Mouse (Mus musculus) MEL (cell line): ENCODE measurements around the gene Map1s. TPM values are rescaled to one million over a fixed set of nuclear protein-coding genes. Genes with fewer than 3 reads are reported as not detected.
A peak's percentile ranks its signal among the peaks of the same experiment; 100 is the strongest.

Experiments used
- DNase-seq: peaks from one replicate; pipeline ENCODE4 v3.0.0; 2011; ENCODE audit warnings: low read depth, low spot score
- H3K27ac ChIP-seq: 2 replicates; pipeline ENCODE4 v1.5.1; 2012; ENCODE audit warnings: low read depth, mild to moderate bottlenecking, control low read depth, low read length, moderate library complexity; ENCODE audit not compliant: control insufficient read depth
- H3K27me3 ChIP-seq, 2 experiments: fragments of 150-350 bp in 1 of 2; sonication (generic) in 1 of 2; 2 replicates each; pipeline ENCODE4 v1.6.1; 2012; ENCODE audit warnings: low read length in 2 of 2, mild to moderate bottlenecking in 2 of 2, improper control_type of control experiment in 1 of 2, moderate library complexity in 1 of 2; ENCODE audit not compliant: insufficient read depth in 2 of 2, control insufficient read depth in 1 of 2
- H3K36me3 ChIP-seq, 2 experiments: 2 replicates each; pipeline ENCODE4 v1.6.1; 2012 to 2014; ENCODE audit warnings: low read length in 2 of 2, improper control_type of control experiment in 1 of 2, inconsistent platforms in 1 of 2, mild to moderate bottlenecking in 1 of 2; ENCODE audit not compliant: insufficient read depth in 2 of 2, control insufficient read depth in 1 of 2
- H3K4me1 ChIP-seq, 2 experiments: fragments of 150-350 bp in 1 of 2; sonication (generic) in 1 of 2; 2 replicates each; pipeline ENCODE4 v1.6.1; 2012; ENCODE audit warnings: low read length in 2 of 2, improper control_type of control experiment in 1 of 2, mild to moderate bottlenecking in 1 of 2; ENCODE audit not compliant: insufficient read depth in 2 of 2, control insufficient read depth in 1 of 2
- H3K4me3 ChIP-seq, 2 experiments: fragments of 150-350 bp in 1 of 2; sonication (generic) in 1 of 2; 2 replicates each; pipeline ENCODE4 v1.5.1; 2012; ENCODE audit warnings: low read depth in 2 of 2, low read length in 2 of 2, mild to moderate bottlenecking in 2 of 2, moderate library complexity in 2 of 2, control low read depth in 1 of 2, improper control_type of control experiment in 1 of 2; ENCODE audit not compliant: control insufficient read depth in 1 of 2, insufficient read depth in 1 of 2
- H3K79me2 ChIP-seq: 2 replicates; pipeline ENCODE4 v1.6.1; 2012; ENCODE audit warnings: mild to moderate bottlenecking, low read length, moderate library complexity; ENCODE audit not compliant: control insufficient read depth, poor library complexity, insufficient read depth
- H3K9ac ChIP-seq: 2 replicates; pipeline ENCODE4 v1.6.1; 2012; ENCODE audit warnings: low read depth, mild to moderate bottlenecking, control low read depth, low read length, moderate library complexity; ENCODE audit not compliant: control insufficient read depth, poor library complexity, severe bottlenecking
- H3K9me3 ChIP-seq: fragments of 150-350 bp; sonication (generic); replicated peaks from 2 replicates; pipeline ENCODE4 v1.6.1; 2012; ENCODE audit warnings: mild to moderate bottlenecking, low read length, improper control_type of control experiment, moderate library complexity; ENCODE audit not compliant: insufficient read depth
- CHD2 ChIP-seq: IDR thresholded peaks from 2 replicates; pipeline ENCODE4 v1.6.1; 2011; ENCODE audit warnings: low read length, improper control_type of control experiment
- ELF1 ChIP-seq: IDR thresholded peaks from 2 replicates; pipeline ENCODE4 v1.6.1; 2014; ENCODE audit warnings: low read depth, mild to moderate bottlenecking, inconsistent platforms, low read length, improper control_type of control experiment, moderate library complexity
- EP300 ChIP-seq, 2 experiments: IDR thresholded peaks; 2 replicates each; pipeline ENCODE4 v1.6.1; 2011; ENCODE audit warnings: improper control_type of control experiment in 2 of 2, low read length in 2 of 2, low read depth in 1 of 2, mild to moderate bottlenecking in 1 of 2
- ETS1 ChIP-seq: IDR thresholded peaks from 2 replicates; pipeline ENCODE4 v1.6.1; 2012; ENCODE audit warnings: low read depth, mild to moderate bottlenecking, inconsistent platforms, low read length, improper control_type of control experiment, moderate library complexity
- GABPA ChIP-seq: IDR thresholded peaks from 2 replicates; pipeline ENCODE4 v1.6.1; 2012; ENCODE audit warnings: low read depth, mild to moderate bottlenecking, inconsistent platforms, low read length, improper control_type of control experiment, moderate library complexity
- KAT2A ChIP-seq: conservative IDR thresholded peaks from 2 replicates; pipeline ENCODE4 v1.6.1; 2012; ENCODE audit warnings: low read depth, low read length, improper control_type of control experiment, inconsistent platforms
- MAZ ChIP-seq: IDR thresholded peaks from 2 replicates; pipeline ENCODE4 v1.6.1; 2012; ENCODE audit warnings: low read depth, mild to moderate bottlenecking, inconsistent platforms, low read length, improper control_type of control experiment
- MXI1 ChIP-seq: IDR thresholded peaks from 2 replicates; pipeline ENCODE4 v1.6.1; 2011; ENCODE audit warnings: mild to moderate bottlenecking, low read depth, low read length, improper control_type of control experiment
- POLR2AphosphoS5 ChIP-seq: IDR thresholded peaks from 2 replicates; pipeline ENCODE4 v1.6.1; 2012; ENCODE audit warnings: low read depth, borderline replicate concordance, mild to moderate bottlenecking, inconsistent platforms, low read length, moderate library complexity, mixed read lengths
- RAD21 ChIP-seq: IDR thresholded peaks from 2 replicates; pipeline ENCODE4 v1.6.1; 2011; ENCODE audit warnings: mild to moderate bottlenecking, low read depth, low read length, improper control_type of control experiment
- SIN3A ChIP-seq: IDR thresholded peaks from 2 replicates; pipeline ENCODE4 v1.6.1; 2012; ENCODE audit warnings: low read length, improper control_type of control experiment, inconsistent platforms
- TAL1 ChIP-seq: IDR thresholded peaks from 2 replicates; pipeline ENCODE4 v1.6.1; 2012; ENCODE audit warnings: mild to moderate bottlenecking, inconsistent platforms, low read length, moderate library complexity, mixed read lengths
- TCF12 ChIP-seq: IDR thresholded peaks from 2 replicates; pipeline ENCODE4 v1.6.1; 2014; ENCODE audit warnings: low read depth, mild to moderate bottlenecking, inconsistent platforms, low read length, improper control_type of control experiment, moderate library complexity
- ZC3H11A ChIP-seq: IDR thresholded peaks from 2 replicates; pipeline ENCODE4 v1.6.1; 2012; ENCODE audit warnings: low read depth, mild to moderate bottlenecking, inconsistent platforms, low read length, improper control_type of control experiment
- ZKSCAN1 ChIP-seq: IDR thresholded peaks from 2 replicates; pipeline ENCODE4 v1.6.1; 2012; ENCODE audit warnings: low read depth, mild to moderate bottlenecking, inconsistent platforms, low read length, improper control_type of control experiment, moderate library complexity
- polyA plus RNA-seq, 2 experiments: library from polyadenylated mRNA; stranded (reverse) in 1 of 2; unstranded in 1 of 2; fragments of >175 nt in 1 of 2; fragments of >200 nt in 1 of 2; gene quantifications; 2 replicates each; pipeline versions ENCODE4 v1.2.1 to v1.2.4; 2012; ENCODE audit warnings: low replicate concordance in 2 of 2, low read depth in 1 of 2; ENCODE audit not compliant: insufficient read length in 2 of 2, insufficient read depth in 1 of 2, missing spikeins in 1 of 2
- total RNA-seq: library from RNA; depleted of rRNA; stranded (reverse); fragments of 300-350 nt; gene quantifications from 2 replicates; pipeline ENCODE4 v1.2.3, GENCODE M21; 2012

Gene Map1s
- total and polyA plus RNA-seq, 3 experiments, result 51.0 to 53.3 TPM; not detected in 1

- peak; percentile 62 for DNase-seq
- TF ChIP-seq CHD2, result no peak
- TF ChIP-seq RAD21, result no peak
- TF ChIP-seq POLR2AphosphoS5, result no peak
- TF ChIP-seq ZKSCAN1, result no peak
- TF ChIP-seq MXI1, result no peak
- TF ChIP-seq ZC3H11A, result no peak
- TF ChIP-seq ELF1, result peak; percentile 41; the same call in 1 of the 2 replicates
- no peak for TF ChIP-seq GABPA
- TF ChIP-seq TCF12, result no peak
- peak overlapping the region; percentile 74 to 85 for H3K4me3 ChIP-seq
Measured at GRCm38 (mm10) chr8:70898661-70899198, 7.0 kb upstream of the Map1s start.

GRCm38 (mm10) chr8:70899226-70899625, 6.5 kb upstream of the Map1s start:
- peak; percentile 72 for DNase-seq
- H3K79me2 ChIP-seq, result peaks cover 19% of the 10 kb centered on the region
- H3K9me3 ChIP-seq, result no peaks in the 10 kb centered on the region
- no peaks in the 10 kb centered on the region for H3K27me3 ChIP-seq
- H3K27ac ChIP-seq, result peak overlapping the region; percentile 62
- H3K36me3 ChIP-seq, result peaks cover 7 to 17% of the 10 kb centered on the region in 2 experiments; a peak in 3 of 4 replicates
- peak overlapping the region; percentile 93 for H3K9ac ChIP-seq
- peaks cover 4 to 13% of the 10 kb centered on the region in 2 experiments; a peak in 3 of 4 replicates for H3K4me1 ChIP-seq
- no peak overlapping the region; a peak in 1 of 4 replicates for H3K4me3 ChIP-seq
- TF ChIP-seq MAZ (no peak), SIN3A (no peak), EP300 (IDR thresholded peaks at IDR 0.05; ENCODE audit: low read depth in 1 of 2, low read length in 2 of 2) (peak in 1 of 2 experiments; percentile 37; a peak in 1 of 4 replicates), KAT2A (no peak), ETS1 (no peak), TAL1 (no peak), MXI1 (no peak)

More at GRCm38 (mm10) chr8:70898661-70899198, 7.0 kb upstream of the Map1s start:
- Histone ChIP-seq H3K79me2 (peaks cover 19% of the 10 kb centered on the region), H3K9me3 (no peaks in the 10 kb centered on the region), H3K27me3 (no peaks in the 10 kb centered on the region), H3K4me1 (peaks cover 4 to 11% of the 10 kb centered on the region in 2 experiments; a peak in 3 of 4 replicates), H3K9ac (peak overlapping the region; percentile 93), H3K36me3 (peaks cover 7 to 17% of the 10 kb centered on the region in 2 experiments; a peak in 3 of 4 replicates), H3K27ac (peak overlapping the region; percentile 62)
